Mouse (Mus musculus) left cerebral cortex, adult 18-20 months (tissue): ENCODE data around the gene Dnajc1. TPM values are rescaled to one million over a fixed set of nuclear protein-coding genes. Genes with fewer than 3 reads are reported as not detected.
A peak's percentile ranks its signal among the peaks of the same experiment; 100 is the strongest.

Experiments
- DNase-seq, 2 experiments: peaks; one replicate each; pipeline ENCODE4 v3.0.0; 2021 to 2022; ENCODE audit warnings: low spot score in 2 of 2, mixed read lengths in 1 of 2
- long read RNA-seq, 2 experiments: library from polyadenylated mRNA; stranded (forward); transcript quantifications; one replicate each; pipeline ENCODE4 v2.0.0; 2021
- total RNA-seq, 2 experiments: library from RNA; stranded (reverse); gene quantifications; 2 replicates each; pipeline ENCODE4 v1.2.3; 2021

Dnajc1 gene
- total RNA-seq, result 10 to 100 TPM; 23.2 to 25.8 TPM
- long read RNA-seq, experiment 1, full-length matches to known transcripts, result 12 of 18 reads
- long read RNA-seq, experiment 1, partial matches to known transcripts, result 0 of 18 reads
- long read RNA-seq, experiment 1, other reads (novel, unspliced or antisense), result 6 of 18 reads
- long read RNA-seq, experiment 2, full-length matches to known transcripts, result 5 of 10 reads
- long read RNA-seq, experiment 2, partial matches to known transcripts, result 2 of 10 reads
- long read RNA-seq, experiment 2, other reads (novel, unspliced or antisense), result 3 of 10 reads

DNA sequence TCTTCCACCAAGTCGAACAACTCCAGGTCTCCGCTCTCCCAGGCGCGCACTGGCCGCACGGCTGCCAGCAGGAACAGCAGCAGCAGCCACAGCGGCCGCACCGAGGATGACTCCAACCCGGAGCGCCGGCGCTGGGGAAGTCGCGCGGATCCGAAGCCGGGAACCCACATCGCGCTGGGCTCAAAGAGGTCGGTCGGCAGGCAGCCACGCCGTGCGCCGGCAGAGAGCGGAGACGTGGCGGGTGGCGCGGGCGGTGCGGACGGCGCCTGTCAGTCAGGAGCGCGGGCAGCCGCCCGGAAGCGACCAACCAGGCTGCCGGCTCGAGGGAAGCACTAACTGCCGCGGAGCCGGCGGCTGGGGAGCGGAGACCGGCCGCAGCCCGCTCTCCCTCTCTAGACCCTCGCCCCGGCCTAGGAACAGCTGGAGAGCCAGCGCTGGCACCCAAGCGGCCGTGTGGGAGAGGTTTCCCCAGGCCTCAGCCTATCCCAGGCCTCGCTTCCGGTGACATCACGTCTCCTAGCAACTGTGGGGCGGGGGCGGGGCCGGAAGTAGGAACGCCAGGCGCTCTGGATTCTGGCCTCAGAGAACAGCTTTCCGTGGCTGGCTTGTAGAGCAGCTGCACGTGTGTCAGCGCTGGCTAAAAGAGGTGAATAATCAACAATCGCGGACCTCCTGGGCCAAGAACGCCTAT is at the start of gene Dnajc1:
Gene Dnajc1, minus strand, starts transcription at position 500 of the 691 bp plus-strand sequence.
- DNase-seq, result peak; percentile 82 to 89

DNA sequence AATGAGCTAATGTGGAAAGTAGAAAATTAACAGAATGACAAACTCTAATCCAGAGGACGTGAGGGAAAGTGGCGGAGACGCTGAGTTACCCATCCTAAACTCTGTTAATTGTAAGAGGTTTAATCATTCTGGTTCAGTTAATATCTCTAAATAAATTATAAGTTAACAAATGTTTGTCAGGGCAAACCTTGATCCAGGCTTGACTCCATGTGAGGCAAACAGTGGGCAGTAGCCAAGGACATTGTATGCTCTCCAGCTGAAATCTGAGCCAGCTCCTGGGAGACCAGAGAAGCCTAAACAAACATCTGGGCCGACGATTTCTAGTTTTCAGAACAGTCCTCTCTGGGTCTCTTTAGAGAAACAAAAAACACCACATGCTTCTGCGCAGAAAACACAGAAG is 49.2 kb upstream of the Dnajc1 start:
- DNase-seq, result no peak

DNA sequence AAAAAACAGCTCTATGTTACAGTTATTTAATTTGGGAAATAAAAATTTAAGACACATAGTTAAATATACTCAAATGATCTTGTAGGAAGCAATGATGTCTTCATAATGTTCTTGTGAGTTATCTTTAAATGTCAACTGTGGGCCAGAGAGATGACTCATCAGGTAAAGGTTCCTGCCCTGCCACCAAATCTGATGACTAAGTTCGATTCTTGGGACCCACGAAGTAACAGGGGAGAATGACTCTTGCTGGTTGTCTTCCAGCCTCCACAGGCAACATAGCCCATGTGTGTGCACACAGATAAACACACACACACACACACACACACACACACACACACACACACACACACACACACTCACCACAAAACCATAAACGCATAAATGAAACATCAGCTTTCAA is 22.6 kb upstream of the Dnajc1 start:
- no peak for DNase-seq

DNA sequence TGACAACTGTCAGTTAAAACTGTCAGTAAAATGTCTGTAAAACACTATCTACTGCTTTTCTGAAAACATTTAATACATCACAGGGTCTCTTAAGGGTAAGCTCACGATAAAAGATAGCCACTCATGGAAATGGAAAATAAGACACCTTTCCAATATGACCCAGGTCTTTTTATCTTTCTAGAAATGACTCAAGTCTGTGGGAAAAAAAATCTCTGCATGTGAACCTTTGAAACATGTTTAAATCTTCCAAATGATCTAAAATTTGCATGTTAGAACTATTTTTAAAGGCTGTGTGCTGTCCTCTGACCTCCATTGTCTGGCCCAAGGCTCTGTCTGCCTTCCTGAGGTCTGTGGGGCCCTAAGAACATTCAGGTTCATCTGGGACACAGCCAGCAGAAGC is 11.0 kb upstream of the Dnajc1 start:
- DNase-seq, result no peak

DNA sequence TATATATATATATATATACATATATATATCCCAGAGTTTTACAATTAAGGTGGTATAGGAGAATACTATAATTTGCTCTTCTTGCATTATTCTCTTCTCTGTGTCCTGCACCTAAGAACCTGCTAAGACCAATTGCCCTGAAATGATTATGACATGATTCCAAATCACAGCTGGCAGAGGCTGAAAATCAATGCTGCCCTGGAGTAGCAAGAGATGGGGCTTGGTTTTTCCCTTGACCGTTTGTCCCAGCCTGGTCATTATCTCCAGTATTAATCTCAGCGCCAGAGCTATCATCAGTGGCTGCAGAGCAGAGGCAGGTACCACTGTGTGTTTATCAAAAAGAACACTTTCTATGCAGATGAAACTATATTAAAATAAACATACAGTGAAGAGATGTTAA is 9.1 kb upstream of the Dnajc1 start:
- no peak for DNase-seq

DNA sequence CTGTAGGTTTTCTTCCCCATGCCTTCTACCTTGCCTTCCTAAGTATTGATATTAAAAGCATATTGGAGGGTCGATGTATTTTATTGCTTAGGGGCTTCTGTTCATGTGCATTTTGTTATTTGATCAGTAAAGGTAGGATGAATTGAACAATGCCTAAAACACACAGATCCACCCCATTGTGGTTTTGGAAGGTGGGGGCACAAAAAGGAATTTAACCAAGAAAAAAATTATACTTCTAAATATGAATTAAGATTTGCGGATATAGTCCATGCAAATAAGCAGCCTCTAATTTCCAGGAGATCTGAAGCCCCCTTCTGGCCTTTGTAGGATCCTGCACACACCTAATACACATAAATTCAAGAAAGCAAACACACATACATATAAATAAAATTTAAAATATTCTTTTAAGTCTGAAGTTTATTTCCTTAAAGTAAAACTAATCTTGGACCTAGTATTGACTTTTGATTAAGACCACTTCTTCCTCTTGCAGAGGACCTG is 441 bp upstream of the Dnajc1 start:
- no peak for DNase-seq

DNA sequence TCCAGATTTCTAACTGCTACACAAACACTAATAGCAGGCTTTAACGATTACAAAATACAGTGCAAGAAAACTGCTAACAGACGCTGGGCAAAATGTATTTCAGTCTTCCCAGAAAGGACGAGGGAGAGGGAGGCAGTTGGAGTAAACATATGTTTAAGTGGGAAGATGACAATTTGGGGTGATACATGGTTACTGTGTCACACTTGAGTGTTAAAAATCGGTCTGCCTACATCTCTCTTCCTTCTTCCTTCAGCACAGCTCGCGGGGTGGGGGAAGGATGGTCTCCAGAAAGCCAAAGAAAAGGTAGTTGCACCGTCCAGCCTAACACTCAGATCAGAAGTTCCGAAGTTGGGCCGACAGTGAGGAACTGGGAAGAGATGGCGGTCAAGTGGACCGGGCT is 769 bp downstream of the Dnajc1 start:
- DNase-seq, result peak; percentile 35 to 50

DNA sequence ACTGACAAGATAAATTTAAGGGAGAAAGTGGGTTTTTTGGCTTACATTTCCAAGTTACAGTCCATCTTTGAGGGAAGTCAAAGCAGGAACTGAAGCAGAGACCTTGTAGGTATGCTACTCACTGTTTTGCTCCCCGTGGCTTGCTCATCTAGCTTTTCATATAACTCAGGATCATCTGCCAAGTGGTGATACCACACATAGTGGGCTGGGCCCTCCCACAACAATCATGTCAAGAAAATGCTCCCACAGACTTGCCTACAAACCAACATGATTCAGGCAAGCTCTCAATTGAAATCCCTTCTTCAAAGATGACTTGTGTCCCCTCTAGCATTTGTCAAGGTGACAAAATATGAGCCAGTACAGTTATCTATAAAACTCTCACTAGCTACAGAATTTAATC is 3.0 kb downstream of the Dnajc1 start:
- DNase-seq, result peak; percentile 11 to 36

DNA sequence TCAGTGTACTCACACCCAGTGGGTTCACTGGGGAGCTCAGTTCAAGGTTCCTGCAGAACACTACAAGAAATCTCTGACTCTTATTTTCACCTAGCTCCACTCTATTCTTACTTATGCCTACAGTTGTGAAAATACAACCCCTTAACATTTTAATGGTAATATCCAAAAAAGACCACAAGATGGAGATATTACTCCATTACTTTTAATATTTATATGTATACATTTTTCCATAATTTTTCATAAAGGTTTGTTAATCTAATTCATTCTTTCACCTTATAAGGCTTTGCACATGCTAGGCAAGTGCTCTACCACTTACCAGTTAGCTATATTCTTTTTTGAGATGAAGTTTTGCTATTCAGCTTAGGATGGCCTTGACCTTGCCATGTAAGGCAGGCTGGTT is 11.0 kb downstream of the Dnajc1 start:
- no peak for DNase-seq

DNA sequence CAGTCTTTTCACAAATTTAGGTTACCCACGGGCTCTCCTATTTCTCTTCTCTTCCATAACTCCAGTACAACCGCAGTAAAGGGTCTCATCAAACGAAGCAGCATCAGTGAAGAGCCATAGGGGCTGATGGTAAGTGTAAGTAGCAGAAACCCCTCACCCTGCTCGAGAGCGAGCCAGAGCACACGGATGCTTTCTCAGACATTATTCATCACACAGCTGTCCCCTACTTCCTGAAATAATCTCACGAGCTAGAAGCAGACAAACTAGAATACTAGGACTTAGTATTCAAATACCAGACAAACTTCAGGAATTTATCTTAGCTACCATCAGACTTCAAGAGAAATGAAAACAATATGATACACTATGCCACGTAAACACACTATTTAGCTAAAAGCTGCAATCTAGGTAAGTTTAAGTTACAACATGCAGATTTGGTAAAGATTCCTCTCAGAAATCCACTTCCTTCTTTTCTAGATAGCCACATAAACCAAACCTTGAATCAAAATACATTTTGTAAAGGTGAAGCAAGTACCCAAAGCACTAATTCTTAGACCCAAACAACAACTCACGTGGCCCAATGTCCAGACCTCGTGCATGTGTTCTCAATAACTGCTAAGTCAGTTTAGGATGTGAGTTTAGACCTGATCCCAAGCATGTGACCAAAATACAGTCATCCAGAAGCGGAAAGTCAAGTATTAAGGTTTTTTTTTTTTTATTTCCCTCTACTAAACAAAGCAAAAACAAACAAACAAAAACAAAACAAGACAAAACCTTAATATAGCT is 20.0 kb downstream of the Dnajc1 start:
- no peak for DNase-seq

DNA sequence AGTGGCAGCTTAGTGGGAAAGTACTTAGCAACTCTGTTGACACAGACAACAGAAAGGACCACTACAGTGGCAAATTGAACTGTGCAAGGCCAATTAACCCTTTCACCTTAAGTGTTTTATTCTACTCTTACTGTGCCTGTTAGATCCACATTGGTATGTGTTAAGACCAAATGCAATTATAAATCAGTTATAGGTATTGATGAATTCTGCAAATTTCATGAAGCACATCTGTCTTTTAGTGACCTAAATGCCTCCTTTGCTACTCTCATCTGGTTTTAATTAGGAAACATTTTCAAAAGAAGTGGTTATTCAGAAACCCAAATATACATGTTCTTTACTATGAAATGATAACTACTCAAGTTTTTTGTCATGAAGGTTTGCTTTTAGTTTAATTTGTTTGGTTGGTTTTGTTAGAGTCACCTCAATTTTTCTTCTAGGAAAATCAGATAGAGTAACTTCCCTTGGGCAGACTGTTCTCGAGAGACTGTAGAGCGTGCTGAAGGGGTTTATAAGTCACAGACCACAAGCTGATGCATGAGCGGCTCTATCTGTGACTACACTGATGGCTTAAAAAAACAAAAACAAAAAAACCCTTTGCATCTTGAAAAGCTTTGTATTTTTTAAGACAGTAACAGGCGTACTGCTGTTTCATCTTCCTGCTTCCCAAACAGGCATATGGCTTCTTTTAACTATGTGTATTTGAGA is 21.7 kb downstream of the Dnajc1 start:
- no peak for DNase-seq

DNA sequence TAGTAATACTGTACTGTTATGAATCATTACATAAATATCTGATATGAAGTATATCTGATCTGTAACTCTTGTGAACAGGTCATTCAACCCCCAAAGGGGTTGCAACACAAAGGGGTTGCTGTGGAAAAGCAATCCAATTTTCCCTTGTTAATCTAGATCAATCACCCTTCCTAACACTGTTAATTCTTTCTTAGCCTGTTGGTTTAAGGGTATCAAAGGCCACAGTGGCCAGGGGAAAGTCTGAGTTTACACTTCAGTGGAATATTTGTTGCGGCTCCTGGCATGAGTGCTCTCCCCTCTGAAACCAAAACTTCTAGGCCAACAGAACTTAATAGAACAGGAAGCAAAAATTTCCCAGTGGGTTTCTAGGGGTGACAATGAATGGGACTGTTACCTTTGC is 28.2 kb downstream of the Dnajc1 start:
- DNase-seq, result no peak

DNA sequence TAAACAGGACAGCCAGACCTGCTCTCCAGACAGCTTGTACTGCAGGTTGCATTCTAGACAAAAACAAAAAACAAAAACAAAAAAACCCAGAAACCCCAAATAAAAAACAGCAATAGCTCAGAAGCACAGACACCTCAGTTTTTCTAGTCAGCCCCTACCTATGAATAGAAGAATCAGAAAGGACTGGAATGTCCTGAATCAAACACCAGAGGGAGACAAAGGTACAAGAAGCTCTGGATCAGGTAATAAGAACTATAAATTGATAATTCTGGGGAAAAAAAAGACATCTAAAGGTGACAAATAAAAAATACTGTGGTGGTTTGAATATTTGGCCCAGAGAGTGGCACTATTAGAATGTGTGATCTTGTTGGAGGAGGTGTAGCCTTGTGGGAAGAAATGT is 37.3 kb downstream of the Dnajc1 start:
- DNase-seq, result no peak

DNA sequence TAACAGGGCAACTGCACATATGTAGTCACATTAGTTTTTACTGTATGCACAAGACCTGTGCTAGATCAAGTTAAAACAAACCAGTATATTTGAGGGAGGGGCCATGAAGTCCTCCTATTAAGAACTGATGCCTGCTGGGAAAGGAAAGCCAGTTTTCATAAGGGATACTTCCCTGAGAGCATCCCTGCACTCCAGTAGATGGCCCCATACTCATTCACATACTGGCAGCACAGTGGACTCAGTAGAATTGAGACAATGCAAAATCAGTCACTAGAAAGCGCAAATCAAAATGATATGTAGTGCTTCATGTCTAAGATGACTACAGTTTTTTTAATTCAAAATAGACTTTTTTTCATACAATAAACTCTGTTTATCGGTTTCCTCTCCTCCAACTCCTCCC is 40.0 kb downstream of the Dnajc1 start:
- no peak for DNase-seq

DNA sequence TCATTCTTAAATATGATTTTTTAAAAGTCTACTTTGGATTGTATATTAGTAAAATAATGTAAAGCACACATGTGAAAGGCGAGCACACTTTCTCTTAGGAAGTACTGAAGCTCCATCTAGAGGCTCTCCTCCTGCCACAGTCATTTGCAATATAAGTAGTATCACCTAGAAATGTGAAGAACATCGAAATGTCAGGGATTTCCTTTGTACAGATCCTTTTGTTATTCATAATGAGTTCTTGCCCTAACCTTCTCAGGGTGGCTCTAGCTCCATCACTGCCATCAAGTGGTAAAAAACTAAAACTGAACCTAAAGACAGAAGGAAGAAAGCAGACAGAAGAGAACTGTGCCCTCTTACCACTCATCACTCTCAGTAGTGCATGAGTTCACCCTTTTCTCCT is 49.2 kb downstream of the Dnajc1 start:
- no peak for DNase-seq

DNA sequence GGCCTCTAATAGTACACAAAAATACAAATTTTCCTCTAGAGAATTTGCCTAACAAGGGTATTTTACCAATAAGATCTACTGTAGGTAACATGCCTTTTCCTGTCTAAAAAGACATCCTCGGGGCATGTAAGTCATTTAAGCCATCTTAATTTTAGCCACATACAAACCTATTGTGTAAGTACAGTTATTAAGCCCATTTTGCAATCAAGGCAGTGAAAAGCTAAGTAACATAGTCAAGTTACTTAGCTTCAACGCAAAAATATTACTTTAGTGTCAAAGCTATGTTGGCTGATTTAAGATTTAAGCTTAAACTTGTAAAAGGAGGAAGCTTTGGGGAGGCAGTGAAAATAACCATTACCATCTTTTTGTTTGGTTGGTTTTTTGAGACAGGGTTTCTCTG is 74.0 kb downstream of the Dnajc1 start:
- no peak for DNase-seq

DNA sequence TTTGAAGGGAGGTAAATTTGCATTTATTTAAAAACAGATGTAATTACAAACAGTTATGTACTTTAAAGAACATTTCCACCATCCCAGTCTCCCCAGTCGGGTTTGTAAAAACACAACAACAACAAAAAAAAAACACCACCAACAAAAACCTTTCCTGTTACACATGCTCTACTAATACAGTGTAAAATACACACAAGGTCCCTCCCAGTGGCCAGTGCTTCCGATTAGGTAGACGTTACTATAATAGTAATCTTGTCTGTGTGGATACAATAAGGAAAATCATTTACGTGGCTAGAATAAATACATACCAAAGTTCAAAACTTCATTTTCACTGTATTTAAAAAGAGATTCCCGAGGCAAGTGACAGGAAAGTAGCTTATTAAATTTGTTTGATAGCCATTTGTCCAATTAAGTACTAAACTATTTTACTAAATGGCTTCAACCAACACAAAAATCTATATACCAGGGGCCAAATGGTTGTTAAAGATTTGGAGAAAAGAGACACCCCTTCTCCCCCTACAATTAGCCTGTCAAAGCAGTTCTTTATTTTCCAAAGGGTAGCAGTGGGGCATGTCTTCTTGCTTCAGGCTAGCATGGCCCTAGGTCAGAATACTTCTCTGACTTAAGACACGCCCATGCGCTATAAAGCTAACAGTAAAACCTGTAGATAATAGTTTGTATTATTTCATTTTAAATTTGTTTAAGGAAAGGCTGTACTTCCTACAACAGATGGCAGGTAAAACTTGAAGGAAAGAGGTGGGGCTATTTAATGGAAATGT is 74.9 kb downstream of the Dnajc1 start:
- DNase-seq, result no peak

DNA sequence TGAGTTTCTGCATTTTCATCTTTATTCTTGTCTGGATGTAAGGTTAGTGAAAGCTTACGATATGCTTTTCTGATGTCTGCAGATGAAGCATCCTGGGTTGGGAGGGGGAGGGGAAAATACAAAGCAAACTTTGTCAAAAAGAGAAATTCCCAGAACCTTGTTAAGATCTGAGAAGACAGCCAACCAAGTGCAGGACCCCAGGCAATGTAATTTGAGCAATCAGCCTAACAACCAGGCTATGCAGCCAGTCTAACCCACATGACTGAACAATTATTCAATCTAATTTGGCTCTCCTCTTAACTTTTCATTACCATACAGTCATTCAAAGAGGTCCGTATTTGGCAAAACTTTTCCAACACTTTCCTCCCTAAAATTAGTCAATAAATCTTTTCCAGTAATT is 75.7 kb downstream of the Dnajc1 start:
- no peak for DNase-seq

DNA sequence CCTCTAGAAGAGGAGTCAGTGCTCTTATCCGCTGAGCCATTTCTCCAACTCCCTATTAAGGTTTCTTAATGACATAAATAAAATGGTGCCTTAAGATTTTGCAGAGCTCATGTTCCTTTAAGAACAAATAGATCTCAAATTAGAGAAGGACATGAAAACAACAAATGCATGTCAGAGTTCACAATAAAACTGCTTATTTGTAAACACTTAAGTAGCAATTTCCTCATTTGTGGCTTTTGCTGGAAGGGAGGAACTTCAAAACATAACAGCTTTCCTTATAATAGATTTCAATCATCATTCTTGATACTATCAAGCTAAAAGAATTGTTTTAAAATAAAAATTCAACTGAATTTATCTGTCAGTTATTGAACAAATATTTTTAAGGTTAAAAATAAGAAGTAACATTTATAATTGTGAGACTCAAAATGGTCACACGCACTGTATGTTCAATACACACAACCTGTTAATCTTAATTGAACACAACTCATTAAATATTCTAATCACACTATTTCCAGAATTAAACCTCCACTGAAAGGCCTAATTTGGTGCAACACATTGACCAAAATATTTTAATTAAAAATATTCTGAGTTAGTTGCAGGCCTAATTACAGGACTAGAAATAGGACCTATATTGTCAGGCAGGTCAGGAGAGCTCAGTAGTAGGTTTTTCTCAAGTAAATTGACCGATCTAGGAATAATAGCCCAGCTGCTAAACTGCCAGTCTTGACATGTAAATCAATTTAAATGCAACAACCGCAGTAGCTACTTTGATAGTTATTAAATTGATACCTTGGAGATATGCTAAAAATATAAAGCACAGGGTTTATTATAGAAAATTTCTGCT is 82.1 kb downstream of the Dnajc1 start:
- DNase-seq, result no peak
